Mouse (Mus musculus): ENCODE measurements around the gene Klhl29. TPM values are rescaled to one million over a fixed set of nuclear protein-coding genes. Genes with fewer than 3 reads are reported as not detected.

Gene Klhl29
- total and polyA plus RNA-seq, 3 experiments = not detected

GRCm38 (mm10) chr12:5215836-5216747 lies 159.4 kb downstream of the Klhl29 start:
- H3K9ac ChIP-seq (ENCODE audit: control insufficient read depth, low read depth, low read length, poor library complexity, severe bottlenecking) = no peak overlapping the region
- no peaks in the 10 kb centered on the region for H3K27me3 ChIP-seq (ENCODE audit: control insufficient read depth in 1 of 2, insufficient read depth in 2 of 2, low read length in 2 of 2)
- no peaks in the 10 kb centered on the region for H3K79me2 ChIP-seq (ENCODE audit: control insufficient read depth, insufficient read depth, low read length, poor library complexity)
- TF ChIP-seq POLR2AphosphoS2 (IDR thresholded peaks at IDR 0.05; ENCODE audit: low read length) (no peak), TCF12 (IDR thresholded peaks at IDR 0.05; ENCODE audit: low read depth, low read length) (no peak), POLR2AphosphoS5 (IDR thresholded peaks at IDR 0.05; ENCODE audit: borderline replicate concordance, low read depth, low read length) (no peak), MAX (IDR thresholded peaks at IDR 0.05; ENCODE audit: low read length) (no peak), JUND (IDR thresholded peaks at IDR 0.05; ENCODE audit: low read depth, low read length) (no peak), EP300 (IDR thresholded peaks at IDR 0.05; ENCODE audit: low read depth in 1 of 2, low read length in 2 of 2) (no peak), RCOR1 (IDR thresholded peaks at IDR 0.05; ENCODE audit: low read depth, low read length) (no peak), CTCF (IDR thresholded peaks at IDR 0.05 in 2 of 3, conservative IDR thresholded peaks at IDR 0.05 in 1 of 3; ENCODE audit: control insufficient read depth in 1 of 3, insufficient read depth in 1 of 3, low read depth in 2 of 3, low read length in 3 of 3, poor library complexity in 1 of 3, severe bottlenecking in 1 of 3) (no peak)
- H3K27ac ChIP-seq (ENCODE audit: control insufficient read depth, low read depth, low read length) = no peak overlapping the region
- no peaks in the 10 kb centered on the region for H3K4me1 ChIP-seq (ENCODE audit: control insufficient read depth in 1 of 2, insufficient read depth in 2 of 2, low read length in 2 of 2)
- no peak overlapping the region for H3K4me3 ChIP-seq (ENCODE audit: control insufficient read depth in 1 of 2, insufficient read depth in 1 of 2, low read depth in 2 of 2, low read length in 2 of 2)
- no peak for DNase-seq (ENCODE audit: low read depth, low spot score)
- H3K9me3 ChIP-seq (replicated peaks; ENCODE audit: insufficient read depth, low read length) = no peaks in the 10 kb centered on the region
- H3K36me3 ChIP-seq (ENCODE audit: control insufficient read depth in 1 of 2, insufficient read depth in 2 of 2, low read length in 2 of 2) = no peaks in the 10 kb centered on the region

- Histone ChIP-seq H3K9me3 (replicated peaks; ENCODE audit: insufficient read depth, low read length) (no peaks in the 10 kb centered on the region), H3K27me3 (ENCODE audit: control insufficient read depth in 1 of 2, insufficient read depth in 2 of 2, low read length in 2 of 2) (no peaks in the 10 kb centered on the region), H3K79me2 (ENCODE audit: control insufficient read depth, insufficient read depth, low read length, poor library complexity) (no peaks in the 10 kb centered on the region), H3K4me1 (ENCODE audit: control insufficient read depth in 1 of 2, insufficient read depth in 2 of 2, low read length in 2 of 2) (no peaks in the 10 kb centered on the region), H3K4me3 (ENCODE audit: control insufficient read depth in 1 of 2, insufficient read depth in 1 of 2, low read depth in 2 of 2, low read length in 2 of 2) (no peak overlapping the region), H3K27ac (ENCODE audit: control insufficient read depth, low read depth, low read length) (no peak overlapping the region), H3K9ac (ENCODE audit: control insufficient read depth, low read depth, low read length, poor library complexity, severe bottlenecking) (no peak overlapping the region), H3K36me3 (ENCODE audit: control insufficient read depth in 1 of 2, insufficient read depth in 2 of 2, low read length in 2 of 2) (no peaks in the 10 kb centered on the region)
- TF ChIP-seq CHD2 (IDR thresholded peaks at IDR 0.05; ENCODE audit: low read length) (no peak), EP300 (IDR thresholded peaks at IDR 0.05; ENCODE audit: low read depth in 1 of 2, low read length in 2 of 2) (no peak), HCFC1 (IDR thresholded peaks at IDR 0.05; ENCODE audit: low read depth, low read length) (no peak), NELFE (IDR thresholded peaks at IDR 0.05; ENCODE audit: low read depth, low read length) (no peak), KAT2A (conservative IDR thresholded peaks at IDR 0.05; ENCODE audit: low read depth, low read length) (no peak)
- no peak for DNase-seq (ENCODE audit: low read depth, low spot score)
These were observed 161.2 kb downstream of the Klhl29 start for GRCm38 (mm10) chr12:5214266-5214665.
